Mouse (Mus musculus): ENCODE results near the gene Retreg1.

The Retreg1 gene

DNA sequence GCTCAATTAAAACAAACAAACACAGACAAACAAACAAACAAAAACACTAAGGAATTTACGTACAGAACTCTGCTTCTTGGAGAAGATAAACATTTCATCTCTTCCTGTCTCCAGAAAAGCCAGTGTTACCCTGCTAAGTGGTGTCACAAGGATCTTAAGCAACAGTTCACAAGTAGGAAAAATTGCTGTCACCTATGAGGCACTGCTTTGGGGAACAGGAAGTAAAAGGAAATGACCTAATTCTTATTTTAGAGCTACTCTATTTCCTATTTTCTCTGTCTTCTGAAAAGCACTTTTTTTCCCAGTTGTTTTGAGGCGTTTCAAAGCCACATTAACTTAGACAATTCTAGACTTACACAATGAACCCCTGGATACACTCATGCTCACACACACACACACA is 12.6 kb upstream of the Retreg1 start:
- peak in 1 of 2 experiments; percentile 24 for DNase-seq (ENCODE audit: low spot score in 2 of 2)

DNA sequence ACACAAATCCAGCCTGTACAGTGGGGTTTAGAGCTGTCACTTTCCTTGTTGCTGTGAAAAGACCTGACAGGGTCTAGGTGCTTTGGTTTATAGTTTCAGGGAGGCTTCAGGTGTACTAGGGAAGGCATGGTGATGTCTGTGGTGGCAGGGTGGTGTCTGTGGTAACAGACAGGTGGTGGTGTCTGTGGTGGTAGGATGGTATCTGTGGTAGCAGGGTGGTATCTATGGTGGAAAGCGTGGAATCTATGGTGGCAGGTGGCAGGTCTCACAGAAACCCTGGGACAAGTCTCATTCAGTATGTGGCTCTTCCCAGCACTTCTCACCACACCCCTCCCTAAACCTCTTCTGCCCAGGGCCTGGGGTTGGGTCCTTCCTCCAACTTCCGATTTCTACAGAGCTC is 8.7 kb upstream of the Retreg1 start:
- no peak for DNase-seq (ENCODE audit: low spot score in 2 of 2)

DNA sequence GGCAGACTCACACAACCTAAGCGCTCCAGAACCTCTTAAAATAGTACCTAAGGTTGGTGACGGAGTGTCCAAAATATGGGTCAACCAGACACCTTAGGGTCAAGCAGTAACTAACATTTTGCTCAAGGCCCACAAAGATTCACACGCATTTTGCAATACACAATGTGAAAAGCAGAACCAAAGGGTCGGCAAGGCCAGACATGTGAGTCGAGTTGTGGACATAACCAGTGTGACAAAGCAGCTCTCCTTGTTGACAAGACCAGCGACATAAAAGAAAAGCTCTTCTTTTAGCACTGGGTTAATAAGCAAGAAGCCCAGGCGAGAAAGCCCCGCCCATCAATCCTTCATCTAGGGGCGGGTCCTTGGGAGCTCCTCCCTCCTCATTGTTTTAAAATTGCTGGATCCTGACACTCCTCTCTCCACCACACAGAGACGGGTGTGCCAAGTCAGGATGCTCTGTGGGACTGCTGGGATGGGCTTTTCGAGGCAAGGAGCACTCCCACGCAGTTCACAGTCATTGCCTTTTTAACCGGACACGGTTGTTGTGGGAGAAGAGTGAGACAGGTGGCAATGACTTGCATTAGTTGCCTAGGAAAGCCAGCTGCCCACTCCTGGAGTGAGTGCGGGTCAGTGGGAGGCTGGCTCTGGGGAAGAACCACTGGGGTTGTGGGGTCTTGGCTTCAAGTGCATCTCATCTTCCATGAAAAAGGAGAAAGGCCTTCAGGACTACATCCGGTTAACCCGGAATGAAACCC is 7.9 kb upstream of the Retreg1 start:
- DNase-seq (ENCODE audit: low spot score in 2 of 2), result no peak

DNA sequence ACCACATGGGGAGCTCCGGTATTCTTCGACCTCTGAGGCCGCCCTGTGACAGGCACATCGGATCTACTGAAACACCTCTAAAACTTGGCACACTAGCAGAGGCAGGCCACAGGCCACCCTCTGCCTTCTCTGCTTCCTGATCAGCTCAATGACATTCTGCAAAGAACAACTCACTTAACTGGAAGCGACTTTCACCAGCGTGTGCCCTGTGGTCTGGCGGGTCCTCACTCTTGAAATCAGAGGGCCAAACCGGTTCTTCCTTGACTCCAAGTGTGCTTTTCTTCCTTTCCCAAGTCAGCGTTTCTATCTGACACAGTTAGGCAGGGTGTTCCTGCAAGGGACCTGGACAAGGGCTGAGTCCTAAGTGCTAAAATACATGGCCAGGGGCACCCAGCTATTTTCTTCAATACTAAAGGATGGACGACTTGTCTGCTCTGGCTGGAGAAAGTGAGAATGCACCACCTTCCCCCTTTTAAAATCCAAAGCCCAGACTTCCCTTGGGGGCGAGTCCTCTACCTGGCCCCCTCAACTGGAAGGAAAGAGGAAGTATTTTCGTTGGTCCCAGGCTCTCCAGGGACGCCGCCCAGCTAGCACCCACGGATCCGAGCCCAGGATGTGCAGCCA is 406 bp upstream of the Retreg1 start:
- DNase-seq (ENCODE audit: low spot score in 2 of 2), result no peak

DNA sequence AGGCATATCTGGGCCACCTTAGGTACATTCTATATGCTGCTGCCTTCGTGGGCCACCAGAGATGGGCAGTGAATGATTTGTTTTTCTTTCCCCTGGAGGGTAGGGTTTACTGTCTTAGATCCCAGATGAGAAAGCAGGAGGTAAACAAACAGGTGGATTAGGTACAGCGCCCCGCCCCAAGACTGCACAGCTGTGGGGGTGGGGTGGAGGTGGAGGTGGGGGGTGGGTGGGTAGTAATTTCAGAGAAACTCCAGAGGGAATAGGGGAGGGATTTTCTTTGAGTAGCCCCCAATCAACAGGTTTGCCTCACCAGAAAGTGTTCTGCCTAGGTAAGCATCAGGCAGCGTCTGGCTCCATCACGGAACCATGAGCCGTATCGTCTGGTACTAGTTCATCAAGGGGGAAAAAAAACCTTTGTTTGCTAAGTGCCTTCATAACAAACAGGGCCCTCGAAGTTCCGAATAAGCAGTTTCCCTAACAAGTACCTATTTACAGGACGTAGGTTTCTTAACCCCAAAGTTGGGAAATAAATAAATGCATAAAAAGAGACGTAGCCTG is 1.1 kb downstream of the Retreg1 start:
- no peak for DNase-seq (ENCODE audit: low spot score in 2 of 2)

DNA sequence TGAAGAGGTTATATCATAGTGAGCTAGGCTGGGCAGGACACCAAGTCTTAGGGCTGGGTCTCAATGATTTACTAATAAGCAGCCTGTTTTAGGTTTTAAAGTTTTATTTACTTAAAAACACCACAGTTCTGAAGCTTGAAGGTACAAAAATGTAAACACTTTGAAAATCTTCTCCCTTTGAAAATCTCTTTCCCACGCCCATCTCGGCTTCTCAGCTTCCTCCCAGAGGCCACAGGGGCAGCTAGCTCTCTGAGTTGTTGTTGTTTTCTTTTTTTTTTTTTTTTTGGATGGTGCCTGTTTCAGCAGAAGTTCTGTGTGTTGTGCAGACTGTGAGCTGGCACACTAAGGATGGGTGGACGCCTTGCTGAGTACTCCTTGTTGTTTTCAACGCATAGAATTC is 1.8 kb downstream of the Retreg1 start:
- DNase-seq (ENCODE audit: low spot score in 2 of 2), result no peak

DNA sequence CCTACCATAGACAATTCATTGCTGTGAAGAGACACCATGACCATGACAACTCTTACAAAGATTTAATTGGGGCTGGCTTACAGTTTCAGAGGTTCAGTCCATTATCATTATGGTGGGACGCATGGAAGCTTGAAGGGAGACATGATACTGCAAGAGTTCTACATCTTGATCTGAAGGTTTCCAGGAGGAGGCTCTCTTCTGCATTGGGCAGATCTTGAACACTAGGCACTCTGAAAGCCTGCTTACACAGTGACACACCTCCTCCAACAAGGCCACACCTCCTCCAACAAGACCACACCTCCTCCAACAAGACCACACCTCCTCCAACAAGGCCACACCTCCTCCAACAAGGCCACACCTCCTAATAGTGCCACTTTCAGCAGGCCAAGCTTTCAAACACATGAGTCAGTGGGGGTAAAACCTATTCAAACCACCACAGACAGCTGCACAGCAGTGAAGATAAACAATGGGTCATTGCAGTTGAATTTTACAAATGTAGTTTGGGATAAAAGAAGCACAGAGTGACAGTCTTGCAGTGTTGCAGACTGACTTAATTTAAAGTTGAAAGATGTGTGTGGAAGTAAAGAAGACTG is 4.7 kb downstream of the Retreg1 start:
- no peak for DNase-seq (ENCODE audit: low spot score in 2 of 2)

DNA sequence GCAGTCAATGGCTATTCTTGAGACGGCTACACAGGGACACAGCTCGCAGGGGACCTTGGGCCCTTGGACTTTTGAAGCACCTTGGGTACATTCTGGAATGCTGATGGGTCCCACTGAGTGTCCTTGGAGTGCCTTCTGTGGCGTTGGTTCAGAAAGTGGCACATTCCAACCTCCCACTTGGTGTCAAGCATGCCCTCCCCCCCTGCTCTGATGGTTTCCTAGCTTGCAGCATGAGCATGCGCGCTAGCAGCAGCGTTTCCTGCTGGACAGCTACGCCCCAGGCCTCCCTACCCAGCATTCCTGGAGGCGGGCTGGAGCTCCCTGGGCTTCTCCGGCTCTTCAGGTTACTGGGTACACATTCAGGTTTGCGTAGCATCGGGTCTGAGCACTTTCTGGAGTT is 7.6 kb downstream of the Retreg1 start:
- no peak for DNase-seq (ENCODE audit: low spot score in 2 of 2)

DNA sequence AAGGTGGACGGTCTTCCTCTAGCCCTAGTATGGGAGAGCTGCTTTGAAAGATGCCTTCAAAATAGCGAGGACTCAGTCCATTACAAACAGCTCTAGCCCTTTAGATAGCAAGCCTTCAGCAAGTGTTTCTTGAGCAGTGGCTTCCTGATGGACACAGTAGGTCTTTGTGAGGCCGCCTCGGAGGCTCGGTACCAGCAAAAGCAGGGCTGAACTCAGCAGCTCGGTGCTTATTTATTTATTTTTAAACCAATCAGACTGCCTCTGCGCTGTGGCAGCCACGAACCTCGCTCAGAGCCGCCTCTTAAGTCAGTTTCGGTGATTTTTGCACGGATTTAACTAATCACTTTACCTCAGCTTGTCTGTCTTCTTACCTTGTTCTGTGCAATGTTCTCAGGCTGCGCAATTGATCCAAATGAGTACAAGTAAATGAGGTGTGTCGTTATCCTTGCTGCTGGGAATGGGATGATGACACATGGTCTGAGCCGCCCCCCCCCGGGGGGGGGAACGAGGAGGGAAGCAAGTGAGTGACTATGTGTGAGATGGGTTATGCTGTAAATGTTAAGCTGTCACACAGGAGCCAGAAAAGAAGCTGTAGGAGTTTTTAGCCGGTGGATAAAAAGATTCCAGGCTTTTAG is 11.4 kb downstream of the Retreg1 start:
- DNase-seq (ENCODE audit: low spot score in 2 of 2), result no peak

DNA sequence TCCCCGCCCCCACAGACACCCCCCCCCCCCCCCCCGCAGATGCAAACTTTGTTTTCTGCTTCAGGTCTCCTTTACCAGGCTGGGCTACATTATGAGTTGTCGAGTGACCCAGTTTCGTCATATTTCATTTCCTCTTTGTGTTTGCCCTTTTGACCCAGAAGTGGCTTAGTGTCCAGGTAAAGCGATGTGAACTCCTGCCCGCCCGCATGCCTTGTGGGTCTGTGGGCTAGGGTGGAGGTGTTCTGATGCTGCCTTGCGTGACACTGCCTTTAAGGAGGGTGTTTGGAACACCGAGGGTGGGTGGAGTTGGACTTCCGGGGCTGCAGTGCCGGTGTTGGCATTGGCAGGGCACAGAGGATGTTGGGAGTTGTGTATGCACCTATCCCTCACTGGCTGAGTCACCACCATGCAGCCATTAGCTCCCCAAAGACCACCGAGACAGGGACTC is 15.7 kb downstream of the Retreg1 start:
- peak in 1 of 2 experiments; percentile 16 for DNase-seq (ENCODE audit: low spot score in 2 of 2)

DNA sequence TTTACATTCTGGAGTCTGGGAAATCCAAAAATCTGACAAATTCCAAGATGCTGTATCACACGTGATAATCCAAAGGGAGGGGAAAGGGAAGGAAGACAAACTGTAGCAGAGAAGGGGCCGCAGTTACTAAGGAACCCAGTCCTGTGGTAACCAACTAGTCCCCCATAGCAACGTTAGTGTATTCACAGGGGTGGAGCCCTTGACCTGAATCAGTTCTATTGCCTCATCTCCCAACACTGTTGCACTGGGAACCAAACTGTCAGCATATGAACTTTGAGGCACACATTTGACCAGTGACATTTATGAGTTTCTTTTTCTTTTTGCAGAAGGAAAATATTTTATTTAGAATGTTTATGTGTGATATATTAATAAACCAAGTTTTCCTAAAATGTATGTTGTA is 16.5 kb downstream of the Retreg1 start:
- DNase-seq (ENCODE audit: low spot score in 2 of 2), result no peak

DNA sequence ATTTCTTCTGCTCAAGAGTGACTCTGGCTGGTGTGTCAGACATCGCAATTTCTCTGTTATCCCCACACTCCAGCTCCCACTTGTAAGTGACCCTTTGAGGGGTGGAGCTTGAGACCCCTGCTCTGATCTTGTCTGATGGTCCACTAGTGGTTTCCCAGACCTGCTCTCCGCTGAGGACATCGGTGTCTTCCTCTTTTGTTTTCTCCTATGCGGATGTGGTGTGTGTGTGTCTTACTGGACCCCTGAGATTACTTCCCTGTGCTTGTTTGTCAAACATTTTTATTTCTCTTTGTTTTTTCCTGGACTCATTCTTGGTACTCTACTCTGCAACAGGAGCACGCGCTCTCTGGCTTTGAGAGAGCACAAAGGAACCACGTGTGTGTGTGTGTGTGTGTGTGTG is 18.9 kb downstream of the Retreg1 start:
- no peak for DNase-seq (ENCODE audit: low spot score in 2 of 2)

DNA sequence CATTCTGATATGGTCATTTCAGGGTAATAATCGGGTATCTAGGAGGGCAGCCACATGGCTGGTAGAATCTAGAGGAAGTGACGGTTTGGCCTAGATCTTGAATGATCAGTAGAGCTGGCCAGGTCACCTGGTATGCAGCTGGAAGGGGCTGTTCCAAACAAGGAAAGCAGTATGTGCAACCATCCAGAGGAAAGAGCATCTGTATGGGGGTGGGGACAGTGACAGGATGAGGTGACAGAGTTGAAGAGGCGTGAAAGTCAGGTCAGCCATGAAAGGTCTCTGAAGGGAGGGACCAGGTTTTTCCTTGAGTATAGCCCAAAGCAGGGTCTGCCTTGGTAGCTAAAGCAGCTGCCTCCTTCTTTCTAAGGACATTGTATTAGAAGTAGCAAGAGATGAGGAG is 22.6 kb downstream of the Retreg1 start:
- no peak for DNase-seq (ENCODE audit: low spot score in 2 of 2)

DNA sequence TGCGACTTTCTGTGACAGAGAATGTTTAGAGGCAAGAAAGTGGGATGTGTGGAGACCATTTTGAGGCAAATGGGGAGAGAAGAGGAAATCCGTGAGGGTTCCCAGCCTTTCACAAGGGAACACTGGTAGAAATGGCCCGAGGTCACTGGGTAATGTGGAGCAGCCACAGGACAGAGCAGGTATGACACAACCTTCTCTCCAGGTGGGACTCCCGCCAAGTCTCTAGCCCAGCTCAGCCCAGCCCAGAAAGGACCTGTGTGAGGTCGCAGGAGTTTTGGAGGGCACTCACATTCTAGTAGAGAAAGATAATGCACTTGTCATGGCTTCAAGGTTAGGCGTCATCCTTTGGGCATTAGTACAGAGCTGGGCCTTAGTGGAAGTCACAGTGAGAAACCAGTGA is 23.1 kb downstream of the Retreg1 start:
- DNase-seq (ENCODE audit: low spot score in 2 of 2), result no peak

DNA sequence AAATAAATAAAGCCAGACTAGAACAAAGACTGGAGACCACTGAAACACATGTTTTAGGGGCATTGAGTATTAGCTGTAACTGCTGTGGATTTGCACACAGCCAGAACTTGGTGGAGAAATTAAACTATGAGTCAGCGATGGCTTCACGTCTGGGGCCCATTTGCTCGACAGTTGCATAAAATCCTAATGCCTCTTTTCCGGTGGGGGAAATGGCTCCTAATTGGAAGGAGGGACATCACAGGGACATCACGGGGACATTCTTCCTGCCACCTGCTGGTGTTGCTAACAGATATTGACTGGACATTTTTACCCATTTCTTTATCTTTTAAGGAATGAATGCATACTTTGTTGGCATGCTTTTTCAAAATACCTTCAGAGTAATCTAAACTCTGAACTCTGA is 26.1 kb downstream of the Retreg1 start:
- no peak for DNase-seq (ENCODE audit: low spot score in 2 of 2)

DNA sequence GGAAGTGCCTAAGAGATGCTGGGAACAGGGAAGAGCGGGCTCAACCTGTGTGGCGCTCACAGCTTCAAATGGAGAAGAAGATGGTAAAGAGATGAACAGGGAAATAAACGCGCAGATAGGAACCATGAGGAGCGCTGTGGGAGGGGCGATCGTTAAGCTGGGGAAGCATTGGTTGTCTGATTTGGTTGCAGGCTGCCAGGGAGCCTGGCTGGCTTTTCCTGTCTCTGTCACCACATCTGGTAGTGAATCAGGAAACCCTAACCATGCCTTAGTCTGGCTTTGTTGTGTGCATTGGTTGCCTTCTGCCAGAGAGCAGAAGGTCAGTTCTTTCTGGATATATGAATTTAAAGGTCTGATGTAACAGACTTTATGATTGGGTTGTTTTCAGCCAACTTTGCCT is 28.5 kb downstream of the Retreg1 start:
- no peak for DNase-seq (ENCODE audit: low spot score in 2 of 2)

DNA sequence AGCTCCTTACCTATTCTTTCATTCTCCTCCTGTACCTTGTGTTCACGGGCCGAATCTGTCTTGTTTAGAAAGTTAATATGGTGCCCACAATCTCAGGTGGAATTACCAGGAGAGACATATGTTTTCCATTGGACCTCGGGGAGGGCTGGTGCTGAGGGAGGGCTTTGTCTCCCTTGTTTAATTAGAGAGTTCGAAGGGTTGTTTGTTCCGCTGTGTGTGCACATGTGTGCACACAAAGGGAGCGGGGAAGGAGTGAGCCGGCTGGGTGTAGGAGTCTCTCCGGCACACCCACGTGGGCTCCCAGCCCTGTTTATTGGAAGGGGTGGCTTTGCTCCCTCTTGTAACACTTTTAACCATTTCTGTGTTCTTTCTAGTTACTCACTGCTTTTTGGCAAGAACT is 29.1 kb downstream of the Retreg1 start:
- no peak for DNase-seq (ENCODE audit: low spot score in 2 of 2)

DNA sequence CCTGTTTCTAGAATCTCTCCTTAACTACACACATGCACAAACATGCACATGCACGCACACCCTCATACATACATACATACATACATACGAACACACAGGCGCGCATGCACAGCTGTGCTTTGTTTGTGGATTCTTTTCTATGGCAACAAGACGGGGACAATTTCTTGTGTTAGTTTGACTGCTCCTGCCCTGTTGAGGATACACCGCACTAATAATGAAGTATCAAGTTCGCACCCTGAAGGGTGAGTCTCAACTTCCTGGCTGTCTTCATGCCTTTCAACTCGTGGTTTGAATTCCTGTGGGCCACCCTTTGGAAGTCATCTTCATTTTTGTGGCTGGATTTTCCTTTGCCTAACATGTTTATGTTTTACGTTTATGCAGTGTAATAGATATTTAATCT is 29.7 kb downstream of the Retreg1 start:
- DNase-seq (ENCODE audit: low spot score in 2 of 2), result no peak

DNA sequence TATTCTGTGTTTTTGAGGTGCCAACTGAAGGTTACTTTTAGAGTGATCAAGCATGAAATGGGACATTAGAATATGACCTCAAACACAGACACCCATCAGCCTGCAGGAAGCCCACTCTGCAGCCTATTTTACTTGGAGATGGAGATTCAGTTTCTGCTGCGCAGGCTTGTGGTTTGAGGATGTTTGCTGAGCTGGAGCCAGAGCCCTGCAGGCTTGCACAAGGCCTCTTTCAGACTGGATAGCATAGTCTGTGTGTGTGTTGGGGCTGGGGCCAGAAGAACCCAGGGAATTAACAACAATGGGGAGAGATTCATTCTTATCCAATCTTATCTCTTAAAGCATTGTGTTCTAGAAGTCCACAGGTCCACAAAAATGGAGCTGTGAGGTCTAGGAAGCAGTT is 30.6 kb downstream of the Retreg1 start:
- DNase-seq (ENCODE audit: low spot score in 2 of 2), result no peak

DNA sequence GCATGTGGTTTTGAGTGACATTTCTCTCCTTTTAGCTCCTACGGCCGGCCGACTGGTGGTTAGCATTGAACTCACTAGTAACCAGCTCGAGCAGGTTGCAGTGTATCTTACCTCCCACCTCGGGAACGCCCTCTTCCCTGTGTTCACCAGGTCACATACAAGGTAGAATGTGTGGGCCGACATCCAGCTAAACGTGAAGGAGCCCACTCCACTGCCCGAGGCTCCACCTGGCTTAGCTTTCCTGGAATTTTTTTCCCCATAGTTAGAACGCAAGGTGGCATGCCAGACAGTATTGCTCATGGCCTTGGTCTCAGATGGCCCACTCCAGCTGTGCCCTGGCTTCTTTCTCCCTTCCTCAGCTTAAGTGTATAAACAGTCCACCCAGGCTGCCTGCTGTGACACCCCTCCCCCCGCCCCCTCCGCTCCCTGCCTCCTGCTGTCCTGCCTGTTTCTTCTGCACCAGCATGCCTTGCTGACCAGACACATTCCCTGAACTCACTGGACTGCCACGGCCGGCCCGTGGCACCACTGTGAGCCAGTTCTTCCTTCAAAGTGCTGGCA is 33.7 kb downstream of the Retreg1 start:
- DNase-seq (ENCODE audit: low spot score in 2 of 2), result no peak

DNA sequence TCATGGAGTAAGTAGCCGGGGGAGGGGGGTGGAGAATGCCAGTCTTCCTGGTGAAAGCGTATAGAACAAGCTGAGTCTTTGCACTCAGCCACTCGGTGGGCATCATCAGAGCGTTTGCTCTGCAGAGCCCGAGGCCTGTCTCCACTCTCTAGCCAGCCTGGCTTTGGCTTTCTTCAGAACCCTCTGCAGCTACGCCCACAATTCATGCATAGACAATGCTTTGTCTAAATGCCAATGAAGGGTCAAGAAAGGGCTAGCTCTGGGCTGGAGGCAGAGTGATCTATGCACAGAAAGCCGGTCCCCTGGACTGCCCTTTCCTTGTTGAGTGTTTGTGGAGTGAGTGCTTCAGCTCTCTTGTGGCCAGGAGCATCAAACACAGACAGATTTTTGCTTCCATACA is 34.8 kb downstream of the Retreg1 start:
- DNase-seq (ENCODE audit: low spot score in 2 of 2), result no peak

DNA sequence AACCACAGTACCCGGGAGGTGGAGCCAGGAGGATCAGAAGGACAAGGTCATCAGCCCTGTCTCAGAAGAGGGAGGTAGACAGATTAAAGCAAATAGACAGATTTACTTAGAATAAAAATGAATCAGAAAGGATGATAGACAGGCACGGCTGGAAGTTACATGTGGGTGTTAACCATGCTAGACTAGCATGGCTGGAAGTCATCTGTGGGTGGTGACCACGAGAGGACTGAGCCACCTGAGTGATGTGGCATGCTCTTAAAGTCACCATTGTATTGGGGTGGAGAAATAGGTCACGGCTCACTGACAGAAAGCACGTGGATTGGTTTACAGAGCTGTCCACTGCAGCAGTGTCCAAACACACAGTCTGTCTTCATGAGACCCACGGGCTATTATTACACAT is 36.2 kb downstream of the Retreg1 start:
- DNase-seq (ENCODE audit: low spot score in 2 of 2), result no peak
